Mouse (Mus musculus): ENCODE data around the gene Prkce.
"Not testable (repeated sequence)": the region's sequence is repeated elsewhere in the genome, so short reads cannot be mapped to it uniquely, and the experiment has no call there.

Gene Prkce

GRCm38 (mm10) chr17:86447101-86447598 lies 279.6 kb downstream of the Prkce start:
- no peak for ATAC-seq (ENCODE audit: low TSS enrichment)

DNA sequence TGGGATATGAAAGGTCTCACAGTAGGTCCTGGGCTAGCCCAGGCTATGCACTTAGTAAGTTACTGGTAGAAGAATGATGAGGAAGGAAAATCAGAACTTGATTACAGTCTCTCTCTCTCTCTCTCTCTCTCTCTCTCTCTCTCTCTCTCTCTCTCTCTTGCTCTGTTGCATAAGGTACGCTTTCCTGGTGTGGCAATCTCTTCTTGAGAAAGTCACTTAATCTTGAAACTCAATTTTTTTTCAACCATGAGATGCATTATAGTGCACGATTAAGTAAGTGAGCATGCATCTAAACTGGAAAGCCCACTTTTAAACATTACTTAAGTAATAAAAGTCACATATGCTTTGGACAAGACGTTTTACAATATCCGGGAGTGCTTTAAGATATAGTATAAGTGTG lies 285.3 kb downstream of the Prkce start:
- ATAC-seq (ENCODE audit: low TSS enrichment) = no peak

GRCm38 (mm10) chr17:86453673-86454350 lies 286.2 kb downstream of the Prkce start:
- ATAC-seq (ENCODE audit: low TSS enrichment) = no peak

DNA sequence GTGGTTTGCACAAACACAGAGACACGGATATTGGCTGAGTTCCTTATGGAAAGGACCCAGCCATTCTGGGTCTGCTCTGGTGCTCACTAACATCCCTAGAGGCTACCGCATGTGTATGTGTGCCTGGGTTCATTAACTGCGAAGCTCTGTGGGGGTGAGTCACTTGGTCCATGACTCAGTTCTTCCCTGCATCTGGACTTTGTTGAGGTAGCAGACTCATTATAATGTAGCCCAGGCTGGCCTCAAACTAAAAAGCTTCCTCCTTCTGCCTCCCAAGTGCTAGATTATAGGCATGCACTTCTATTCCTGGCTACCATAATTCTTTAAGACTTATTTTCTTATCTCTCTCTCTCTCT lies 286.7 kb downstream of the Prkce start:
- ATAC-seq (ENCODE audit: low TSS enrichment) = no peak

DNA sequence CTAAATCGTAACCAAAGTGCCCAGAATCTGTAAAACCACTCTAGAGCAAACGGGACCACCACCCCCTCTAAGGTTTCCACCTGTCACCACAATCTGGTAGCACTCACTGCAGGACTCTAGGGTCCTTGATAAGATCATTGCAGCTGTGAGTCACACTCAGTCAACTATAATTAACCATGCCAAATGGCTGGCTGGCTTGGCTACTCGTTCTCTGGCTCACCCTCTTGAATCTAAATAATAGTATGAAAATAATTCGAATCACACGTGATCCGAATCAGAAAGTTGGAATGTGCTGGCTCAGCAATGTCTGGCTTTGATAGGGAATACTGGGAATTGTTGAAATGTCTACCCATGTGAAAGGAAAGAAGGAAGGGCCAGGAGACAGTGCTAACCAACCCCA lies 288.9 kb downstream of the Prkce start:
- ATAC-seq (ENCODE audit: low TSS enrichment) = no peak

GRCm38 (mm10) chr17:86458302-86458980 lies 290.9 kb downstream of the Prkce start:
- ATAC-seq (ENCODE audit: low TSS enrichment) = no peak

DNA sequence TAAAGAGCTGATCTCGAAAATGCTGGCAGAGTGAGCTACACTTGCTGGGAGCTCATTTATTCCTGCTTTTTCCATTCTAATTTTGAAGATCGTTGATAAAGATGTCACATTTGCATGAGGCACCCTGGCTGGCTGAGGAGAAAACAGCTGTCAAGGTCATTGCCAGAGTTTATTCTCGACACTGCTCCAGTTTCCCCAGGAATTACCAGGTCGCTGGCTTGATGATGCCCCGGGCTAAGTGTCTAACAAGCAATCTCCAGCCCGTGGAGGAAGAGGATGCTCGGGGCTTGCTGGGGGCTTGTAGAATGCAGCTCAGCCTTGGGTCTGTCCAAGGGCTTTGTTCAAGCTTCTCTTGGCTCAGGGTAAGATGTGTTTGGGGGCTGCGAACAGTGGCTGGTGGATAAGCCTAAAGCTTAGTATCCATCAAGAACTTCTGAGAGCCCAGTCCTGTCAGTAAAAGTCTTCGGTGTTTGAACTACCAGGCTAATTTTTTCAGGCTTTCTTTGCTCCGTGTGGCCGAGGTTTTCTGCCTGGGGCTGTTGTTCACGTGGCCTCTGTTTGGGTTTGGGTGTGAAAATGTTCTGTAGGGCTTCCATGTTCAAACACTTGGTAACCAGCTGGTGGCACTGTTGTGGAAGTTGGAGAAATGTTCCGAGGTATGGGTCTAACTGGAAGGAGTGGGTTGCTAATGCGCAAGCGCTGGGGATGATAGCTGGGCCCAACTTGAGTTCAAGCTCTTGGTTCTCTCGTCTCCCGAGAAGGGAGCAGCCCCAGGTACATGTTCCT lies 293.3 kb downstream of the Prkce start:
- peak; percentile 32 for ATAC-seq (ENCODE audit: low TSS enrichment)

- no peak for ATAC-seq (ENCODE audit: low TSS enrichment)
These were observed 295.8 kb downstream of the Prkce start for GRCm38 (mm10) chr17:86463369-86463768.

- ATAC-seq (ENCODE audit: low TSS enrichment) = no peak
These were observed 296.6 kb downstream of the Prkce start for GRCm38 (mm10) chr17:86464197-86464596.

DNA sequence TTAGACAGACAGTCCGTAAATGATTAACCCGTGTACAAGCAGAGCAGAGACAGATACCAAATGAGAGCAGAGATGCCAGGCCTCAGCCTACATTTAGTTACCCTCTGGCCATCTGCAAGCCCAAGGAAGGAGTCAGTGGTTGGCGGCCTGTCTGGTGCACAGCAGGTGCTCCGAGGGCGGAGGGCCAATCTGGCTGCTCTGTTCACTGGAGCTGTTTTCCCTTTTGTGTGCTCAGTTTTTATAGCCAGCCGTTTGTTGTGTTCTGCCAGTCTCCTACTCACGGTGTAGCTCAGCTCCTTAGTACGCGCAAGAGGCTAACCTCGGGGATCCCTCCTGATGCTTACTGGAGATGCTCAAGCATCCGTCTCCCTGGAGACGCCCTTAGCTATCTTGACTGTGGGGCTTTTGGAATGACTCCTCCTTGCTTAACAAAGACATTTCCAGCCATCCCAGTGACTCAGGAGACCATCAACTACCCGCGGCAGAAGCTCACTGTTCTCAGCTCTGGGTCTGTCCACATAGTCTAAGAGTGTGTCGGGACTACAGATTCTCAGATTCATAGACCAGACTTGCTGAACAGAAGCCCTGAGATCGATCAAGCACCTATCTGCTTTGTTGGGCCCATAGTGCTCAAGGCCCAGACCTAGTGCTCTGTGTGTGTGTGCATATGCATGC lies 297.2 kb downstream of the Prkce start:
- ATAC-seq (ENCODE audit: low TSS enrichment) = peak; percentile 55

- ATAC-seq (ENCODE audit: low TSS enrichment) = no peak
These were observed 298.3 kb downstream of the Prkce start for GRCm38 (mm10) chr17:86465865-86466264.

- ATAC-seq (ENCODE audit: low TSS enrichment) = no peak
These were observed 298.8 kb downstream of the Prkce start for GRCm38 (mm10) chr17:86466412-86466811.

DNA sequence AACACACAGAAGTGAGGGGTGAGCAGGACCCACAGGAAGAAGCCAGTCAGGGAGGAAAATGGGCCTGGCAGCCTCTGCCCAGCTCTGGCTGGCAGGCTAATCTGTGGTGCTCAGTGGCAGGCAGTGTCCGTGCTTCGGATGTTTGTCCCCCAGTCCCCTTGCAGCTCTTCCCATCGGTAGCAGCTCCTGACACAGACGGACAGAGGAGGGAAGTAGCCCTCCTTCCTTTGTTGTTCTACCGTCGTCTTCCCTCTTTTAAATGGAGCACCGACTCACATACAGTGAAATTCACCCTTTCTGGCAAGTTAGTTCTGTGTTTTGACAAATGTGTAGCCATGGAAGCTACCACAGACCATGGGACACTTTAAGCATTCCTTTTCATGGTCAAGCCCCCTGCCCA lies 299.3 kb downstream of the Prkce start:
- ATAC-seq (ENCODE audit: low TSS enrichment) = no peak

GRCm38 (mm10) chr17:86467291-86467898 lies 299.8 kb downstream of the Prkce start:
- ATAC-seq (ENCODE audit: low TSS enrichment) = no peak

GRCm38 (mm10) chr17:86467967-86468366 lies 300.4 kb downstream of the Prkce start:
- no peak for ATAC-seq (ENCODE audit: low TSS enrichment)

DNA sequence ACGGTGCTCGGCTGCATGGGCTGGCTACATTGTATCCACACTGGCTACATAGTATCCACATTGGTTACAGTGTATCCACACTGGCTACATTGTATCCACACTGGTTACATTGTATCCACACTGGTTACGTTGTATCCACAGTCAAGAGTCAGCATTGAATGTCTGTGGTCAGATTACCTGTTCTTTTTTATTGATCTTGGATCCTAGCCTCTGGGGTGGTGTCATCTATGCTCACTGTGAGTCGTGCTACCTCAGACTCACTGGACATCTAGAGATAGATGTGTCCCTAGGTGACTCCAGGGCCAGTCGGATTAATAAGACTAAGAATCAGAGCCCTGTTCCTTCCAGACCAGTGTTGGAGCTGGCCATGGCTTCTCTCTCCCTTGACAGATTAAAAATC lies 302.6 kb downstream of the Prkce start:
- ATAC-seq (ENCODE audit: low TSS enrichment) = no peak

- peak; percentile 27; the same call in 1 of the 2 replicates for ATAC-seq (ENCODE audit: low TSS enrichment)
These were observed 304.1 kb downstream of the Prkce start for GRCm38 (mm10) chr17:86471684-86472083.

DNA sequence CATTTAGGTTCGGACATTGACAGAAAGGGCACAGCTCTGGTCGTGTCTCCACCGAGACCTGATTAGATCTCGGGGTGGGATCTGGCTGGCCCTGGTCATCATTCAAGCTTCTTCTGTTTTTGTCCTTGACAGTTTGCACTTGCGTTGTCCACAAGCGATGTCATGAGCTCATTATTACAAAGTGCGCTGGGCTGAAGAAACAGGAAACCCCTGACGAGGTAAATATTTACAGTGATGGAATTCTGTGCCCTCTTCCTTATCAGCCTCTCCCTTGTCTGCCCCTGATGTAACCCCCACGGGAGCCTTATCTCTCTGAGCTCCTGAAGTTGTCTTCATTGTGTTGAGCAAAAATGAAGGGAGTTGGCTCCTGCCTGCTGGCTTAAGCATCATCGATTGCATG lies 309.1 kb downstream of the Prkce start:
- ATAC-seq (ENCODE audit: low TSS enrichment) = no peak

- not testable (repeated sequence) for ATAC-seq (ENCODE audit: low TSS enrichment)
These were observed 309.8 kb downstream of the Prkce start for GRCm38 (mm10) chr17:86477401-86477800.

DNA sequence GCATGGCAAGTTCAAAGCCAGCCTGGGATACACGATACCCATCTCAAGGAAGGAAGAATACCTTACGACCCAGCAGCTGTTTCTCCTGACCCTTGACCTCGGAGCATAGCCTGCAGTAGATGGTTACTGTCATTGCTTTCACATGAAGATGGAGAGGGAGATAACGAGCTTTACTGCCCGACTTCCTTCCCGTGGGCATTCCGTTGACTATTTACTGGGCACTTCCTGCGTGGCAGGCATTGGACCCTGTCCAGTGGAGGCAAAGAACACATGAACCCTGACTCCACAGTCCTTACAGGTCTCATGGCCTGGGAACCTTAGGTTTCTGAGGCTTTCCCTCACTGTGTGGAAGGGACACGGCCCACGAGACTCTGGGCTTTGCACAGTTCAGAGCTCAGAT lies 311.8 kb downstream of the Prkce start:
- ATAC-seq (ENCODE audit: low TSS enrichment) = no peak

GRCm38 (mm10) chr17:86482675-86483074 lies 315.1 kb downstream of the Prkce start:
- peak; percentile 62 for ATAC-seq (ENCODE audit: low TSS enrichment)
